Mouse (Mus musculus) E14TG2a.4 (cell line): Measurements from ENCODE around the gene Adgrb2.

Source experiments
- CTCF ChIP-seq: conservative IDR thresholded peaks from 2 replicates; pipeline ENCODE4 v1.5.1; 2014; ENCODE audit warnings: low read length
- NANOG ChIP-seq: IDR thresholded peaks from 2 replicates; pipeline ENCODE4 v1.6.1; 2014; ENCODE audit warnings: borderline replicate concordance, low read length, mixed read lengths
- POU5F1 ChIP-seq: IDR thresholded peaks from 2 replicates; pipeline ENCODE4 v1.6.1; 2014; ENCODE audit warnings: low read length, borderline replicate concordance

GRCm38 (mm10) chr4:129971989-129972388 lies 12.7 kb upstream of the Adgrb2 start:
- TF ChIP-seq CTCF (no peak), POU5F1 (no peak), NANOG (no peak)
